Mouse (Mus musculus): Measurements from ENCODE around the gene Rhox2h.
"Not testable (repeated sequence)": the region's sequence is repeated elsewhere in the genome, so short reads cannot be mapped to it uniquely, and the experiment has no call there.

The Rhox2h gene

GRCm38 (mm10) chrX:37673177-37673576 lies at the start of gene Rhox2h:
Gene Rhox2h (minus strand): TSS chrX:37673277.
- not testable (repeated sequence) for DNase-seq

GRCm38 (mm10) chrX:37701821-37702387 lies 28.8 kb upstream of the Rhox2h start:
- DNase-seq = peak; percentile 37 to 61

GRCm38 (mm10) chrX:37692261-37692660 lies 19.2 kb upstream of the Rhox2h start:
- no peak for DNase-seq

- DNase-seq = no peak
Measured at GRCm38 (mm10) chrX:37683031-37683715, 10.1 kb upstream of the Rhox2h start.

GRCm38 (mm10) chrX:37668664-37669063 lies 4.4 kb downstream of the Rhox2h start, which contains the start of gene Rhox3h:
Gene Rhox3h (minus strand): TSS chrX:37668764.
- DNase-seq = not testable (repeated sequence)

- DNase-seq = not testable (repeated sequence)
Measured at GRCm38 (mm10) chrX:37651227-37651626, 21.9 kb downstream of the Rhox2h start, which contains the start of gene Rhox4g. Gene Rhox4g (minus strand): TSS chrX:37651327.

GRCm38 (mm10) chrX:37643370-37643769 lies 29.7 kb downstream of the Rhox2h start, which contains the start of gene Rhox2g:
Gene Rhox2g (minus strand): TSS chrX:37643470.
- DNase-seq = not testable (repeated sequence)

- not testable (repeated sequence) for DNase-seq
Measured at GRCm38 (mm10) chrX:37628512-37628911, 44.6 kb downstream of the Rhox2h start, which contains the start of gene Rhox3g. Gene Rhox3g (minus strand): TSS chrX:37628612.
